Mouse (Mus musculus) retina, postnatal 1 day (tissue): ENCODE data around the gene Pdha2.

ENCODE experiments used
- DNase-seq: peaks from one replicate; pipeline ENCODE4 v3.0.0-alpha.2; 2012

The Pdha2 gene

GRCm38 (mm10) chr3:141212255-141212654 is at the start of gene Pdha2:
Gene Pdha2 (minus strand): TSS chr3:141212355.
- no peak for DNase-seq

GRCm38 (mm10) chr3:141260518-141260917 is 48.4 kb upstream of the Pdha2 start:
- DNase-seq: no peak

- DNase-seq: no peak
These were observed 39.3 kb upstream of the Pdha2 start for GRCm38 (mm10) chr3:141251440-141251839.

- peak; percentile 1 for DNase-seq
These were observed 32.7 kb upstream of the Pdha2 start for GRCm38 (mm10) chr3:141244725-141245298.

DNA sequence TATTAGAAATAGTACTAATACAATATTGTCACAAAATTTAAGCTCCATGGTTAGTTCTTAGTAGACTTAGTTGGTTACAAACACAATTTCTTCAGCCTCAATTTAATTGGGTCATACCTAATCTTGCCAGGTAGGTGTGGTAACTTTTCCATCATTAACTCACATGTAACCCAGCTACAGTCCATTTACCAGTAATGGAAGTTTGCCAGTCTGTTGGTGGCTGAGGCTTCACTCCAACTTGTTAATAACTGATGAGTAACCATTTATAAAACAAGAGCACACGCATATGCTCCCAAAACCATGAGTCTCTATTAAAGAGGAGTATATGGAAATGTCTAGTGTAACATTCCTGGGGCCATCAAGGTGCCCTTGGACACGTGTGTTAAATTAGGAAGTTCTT is 25.9 kb upstream of the Pdha2 start:
- no peak for DNase-seq

DNA sequence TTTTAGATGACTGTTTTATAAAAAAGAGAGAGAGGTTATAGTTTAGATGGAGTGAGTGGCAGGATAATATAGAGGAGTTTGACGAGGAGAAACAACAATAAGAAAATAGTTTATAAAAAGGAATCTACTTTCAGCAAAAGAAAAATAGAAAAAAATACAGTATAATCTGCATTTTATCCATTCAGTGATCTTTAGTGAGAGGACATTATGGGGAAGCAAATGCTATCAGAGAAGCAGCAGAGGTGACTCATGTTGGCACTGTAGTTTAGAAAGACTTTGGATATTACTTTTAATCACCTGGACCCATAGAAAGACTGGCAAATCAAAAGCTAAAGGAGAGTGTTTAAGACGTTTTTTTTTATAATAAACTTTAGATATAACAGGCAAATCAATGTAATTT is 17.0 kb upstream of the Pdha2 start:
- no peak for DNase-seq

DNA sequence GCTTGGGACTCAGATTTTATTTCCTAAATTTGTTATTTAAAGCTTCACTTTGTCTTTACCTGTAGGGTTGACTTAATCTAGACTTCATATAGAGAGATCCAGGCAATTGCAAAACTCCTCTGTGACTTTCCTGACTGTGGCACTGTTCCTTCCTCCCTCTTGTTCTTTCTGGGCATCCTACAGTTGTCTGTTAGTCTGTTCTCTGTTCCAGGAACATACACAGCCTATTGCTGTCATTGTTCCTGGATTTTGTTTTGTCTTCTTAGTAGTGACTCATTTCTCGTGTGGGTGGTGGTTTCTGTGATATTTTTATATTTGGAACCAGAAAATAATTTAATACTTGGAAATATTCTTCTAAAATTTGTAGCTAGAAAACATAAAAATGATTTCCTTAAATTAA is 10.2 kb upstream of the Pdha2 start:
- DNase-seq: no peak

DNA sequence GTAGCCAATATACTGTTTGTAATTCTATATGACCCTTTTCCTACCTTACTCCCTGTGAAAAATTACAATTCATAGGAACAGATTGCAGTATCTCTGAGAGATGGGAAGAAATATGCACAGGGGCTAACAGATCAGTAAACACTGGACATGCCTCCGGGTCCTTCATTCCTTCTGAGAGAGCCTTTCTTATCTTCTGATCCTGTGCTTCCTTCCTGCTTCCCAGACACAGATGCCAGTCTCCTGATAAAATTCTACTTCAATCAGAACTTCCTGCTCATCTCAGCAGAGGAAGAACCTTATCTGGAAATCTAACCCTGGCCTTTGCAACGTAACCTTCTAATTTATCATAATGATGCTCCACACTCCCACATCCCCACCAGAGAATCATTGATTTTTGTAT is 6.4 kb upstream of the Pdha2 start:
- DNase-seq: no peak

DNA sequence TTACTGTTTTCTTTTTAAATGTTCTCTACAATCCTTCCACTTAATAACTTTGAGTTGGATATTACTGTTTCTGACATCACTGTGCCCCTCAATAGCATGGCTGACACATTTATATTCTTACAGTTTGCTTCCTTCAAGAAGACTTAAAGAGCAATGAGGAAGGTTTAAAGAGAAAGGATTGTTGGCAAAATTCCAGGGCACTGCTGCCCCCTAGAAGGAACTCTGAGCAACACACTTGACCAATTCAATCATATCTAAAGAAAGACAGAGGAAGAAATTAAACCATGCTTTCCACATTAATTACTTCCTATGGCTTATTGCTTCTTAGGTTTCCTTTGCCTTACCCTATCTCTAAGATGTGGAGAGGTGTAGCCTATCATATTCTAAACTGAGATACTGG is 4.8 kb upstream of the Pdha2 start:
- peak; percentile 50 for DNase-seq

GRCm38 (mm10) chr3:141216237-141216636 is 4.1 kb upstream of the Pdha2 start:
- DNase-seq: no peak

GRCm38 (mm10) chr3:141214789-141215188 is 2.6 kb upstream of the Pdha2 start:
- DNase-seq: peak; percentile 38

- DNase-seq: no peak
These were observed 2.0 kb upstream of the Pdha2 start for GRCm38 (mm10) chr3:141214197-141214596.

DNA sequence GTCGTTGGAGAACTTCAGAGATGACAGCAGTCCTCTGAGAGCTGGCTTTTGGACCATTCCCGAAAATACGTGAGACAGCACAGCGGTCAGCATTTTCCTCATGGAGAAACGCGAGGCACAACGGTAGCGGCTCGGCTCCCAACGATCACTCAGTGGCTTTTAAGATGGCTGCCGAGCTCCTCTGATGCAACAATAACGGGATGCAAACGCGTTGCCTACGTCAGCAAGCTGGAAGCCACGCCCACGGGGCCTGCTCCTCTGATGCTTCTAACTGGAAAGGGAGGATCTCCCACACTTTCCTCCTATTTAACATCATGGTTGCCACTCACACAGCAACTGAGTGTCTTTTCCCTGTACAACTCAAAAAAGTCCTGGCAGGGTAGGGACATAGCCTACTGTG is 511 bp downstream of the Pdha2 start:
- no peak for DNase-seq

GRCm38 (mm10) chr3:141201766-141202165 is 10.4 kb downstream of the Pdha2 start:
- DNase-seq: no peak

DNA sequence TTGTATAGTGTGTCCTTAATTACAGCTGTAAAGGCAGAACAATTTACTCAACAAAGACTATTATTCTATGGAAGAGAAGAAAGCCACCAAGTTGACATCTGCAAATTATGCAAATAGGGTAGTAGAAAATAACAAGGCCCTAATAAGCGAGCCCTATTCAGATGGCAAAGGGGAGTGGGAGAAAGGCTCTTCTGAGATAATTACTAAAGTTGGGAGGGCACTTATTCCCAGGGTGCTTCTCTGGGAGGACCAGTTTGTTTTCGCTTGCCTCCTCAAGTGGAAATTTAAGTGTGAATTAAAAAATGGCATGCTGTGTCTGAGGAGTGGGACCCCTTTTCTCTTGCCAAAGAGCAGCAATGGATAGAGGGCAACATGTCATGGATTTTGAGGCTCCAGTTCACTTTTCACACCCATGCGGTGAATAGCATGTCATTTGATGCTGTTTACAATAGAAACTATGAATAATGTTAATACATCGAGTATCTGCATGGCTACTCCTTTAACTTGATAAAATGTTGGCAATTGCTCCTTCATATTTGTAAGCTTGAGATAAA is 14.8 kb downstream of the Pdha2 start:
- DNase-seq: peak; percentile 90

GRCm38 (mm10) chr3:141191653-141192052 is 20.5 kb downstream of the Pdha2 start:
- DNase-seq: peak; percentile 30

DNA sequence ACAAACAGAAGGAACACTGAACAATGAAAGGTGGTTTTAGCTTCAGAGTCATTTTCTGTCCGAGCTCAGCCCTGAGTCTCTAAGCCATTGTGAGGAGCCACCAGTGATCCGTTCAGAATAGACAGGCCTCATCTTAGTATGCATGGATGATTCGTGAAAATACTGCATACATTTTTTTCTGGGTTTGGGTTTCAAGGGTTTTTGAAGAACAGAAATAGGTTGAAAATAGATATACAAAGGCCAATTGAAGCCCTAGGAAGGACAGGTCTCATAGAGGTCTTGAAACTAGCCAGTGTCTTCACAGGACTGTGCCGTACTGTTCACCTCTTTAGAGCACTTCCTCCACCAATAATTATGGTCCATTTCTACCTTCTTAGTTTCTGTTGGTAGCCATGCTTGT is 21.7 kb downstream of the Pdha2 start:
- no peak for DNase-seq

GRCm38 (mm10) chr3:141160986-141161385 is 51.2 kb downstream of the Pdha2 start:
- DNase-seq: no peak
